Mouse (Mus musculus) CH12.LX (cell line): ENCODE data around the gene Fam171b.

ENCODE experiments used
- CTCF ChIP-seq, 2 experiments: IDR thresholded peaks in 1 of 2; conservative IDR thresholded peaks in 1 of 2; 2 replicates each; pipeline ENCODE4 v1.5.1; 2011 to 2012; ENCODE audit warnings: low read depth in 2 of 2, low read length in 2 of 2, improper control_type of control experiment in 1 of 2, inconsistent platforms in 1 of 2, mild to moderate bottlenecking in 1 of 2, moderate library complexity in 1 of 2
- EP300 ChIP-seq: IDR thresholded peaks from 2 replicates; pipeline ENCODE4 v1.6.1; 2011; ENCODE audit warnings: low read length, improper control_type of control experiment
- MEF2A ChIP-seq: IDR thresholded peaks from 2 replicates; pipeline ENCODE4 v1.6.1; 2014; ENCODE audit warnings: low read depth, mild to moderate bottlenecking, inconsistent platforms, low read length, improper control_type of control experiment, borderline replicate concordance
- POLR2A ChIP-seq: IDR thresholded peaks from 2 replicates; pipeline ENCODE4 v1.6.1; 2011; ENCODE audit warnings: low read depth, mild to moderate bottlenecking, improper control_type of control experiment, low read length

DNA sequence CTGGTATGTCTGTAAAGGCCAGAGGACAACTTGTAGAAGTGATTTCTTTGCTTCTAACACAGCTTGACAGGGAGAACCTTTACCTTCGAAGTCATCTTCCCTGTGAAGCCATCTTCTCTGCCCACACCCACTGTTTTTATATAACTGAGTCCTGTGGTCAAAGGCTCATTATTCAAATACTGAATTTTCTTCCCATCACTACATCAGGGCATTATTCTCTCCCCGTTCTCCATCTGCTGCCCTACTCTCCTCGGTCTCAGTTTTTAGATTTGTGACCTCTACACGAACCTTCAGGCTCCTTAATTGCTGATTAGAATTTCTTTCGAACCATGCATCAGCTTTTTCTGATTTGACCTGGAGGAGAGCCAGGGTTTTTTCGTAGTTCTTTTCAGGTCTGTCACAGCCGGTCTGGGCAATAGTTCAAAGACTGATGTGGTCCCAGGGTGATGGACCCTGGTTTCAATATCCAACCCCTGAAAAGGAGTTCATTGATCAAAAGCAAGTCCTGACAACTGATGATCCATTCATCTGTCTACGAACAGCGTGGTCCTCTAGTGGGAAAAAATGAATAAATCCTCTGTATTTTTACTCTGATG is 14.4 kb upstream of the Fam171b start:
- TF ChIP-seq POLR2A (no peak), CTCF (conservative IDR thresholded peaks at IDR 0.05 in 1 of 2, IDR thresholded peaks at IDR 0.05 in 1 of 2; ENCODE audit: low read depth in 2 of 2, low read length in 2 of 2) (no peak), EP300 (no peak), MEF2A (no peak)
